Mouse (Mus musculus) embryonic facial prominence, embryonic 13.5 days (tissue): ENCODE measurements around the gene Wipf1. TPM values are rescaled to one million over a fixed set of nuclear protein-coding genes. Genes with fewer than 3 reads are reported as not detected.

Source experiments
- polyA plus RNA-seq: library from polyadenylated mRNA; unstranded; fragments of >200 nt; fragmentation: Nextera tagmentation; extraction: Ambion mirVana; gene quantifications from 2 replicates; pipeline ENCODE4 v1.2.1, GENCODE M21; 2015

Gene Wipf1
- polyA plus RNA-seq, 1 experiment from 2014 or later: 19.9 TPM

Other genes starting within 250 kb of the Wipf1 start
- gene Scrn3, start 217.1 kb downstream of the Wipf1 start, polyA plus RNA-seq: 15.0 and 17.5 TPM in 2 replicates
- 34.7 and 35.4 TPM in 2 replicates for gene Cir1, start 217.0 kb downstream of the Wipf1 start, polyA plus RNA-seq
- gene Gpr155, start 143.2 kb downstream of the Wipf1 start, polyA plus RNA-seq: 8.6 and 9.5 TPM in 2 replicates
- gene Chrna1, start 50.6 kb upstream of the Wipf1 start, polyA plus RNA-seq: 1.5 and 3.2 TPM in 2 replicates
- 23.9 and 26.1 TPM in 2 replicates for gene Chn1, start 245.6 kb upstream of the Wipf1 start, polyA plus RNA-seq